Mouse (Mus musculus): Measurements from ENCODE around the gene H6pd. TPM values are rescaled to one million over a fixed set of nuclear protein-coding genes. Genes with fewer than 3 reads are reported as not detected.

The H6pd gene
- polyA plus RNA-seq, 1 experiment = 0.70 TPM

DNA sequence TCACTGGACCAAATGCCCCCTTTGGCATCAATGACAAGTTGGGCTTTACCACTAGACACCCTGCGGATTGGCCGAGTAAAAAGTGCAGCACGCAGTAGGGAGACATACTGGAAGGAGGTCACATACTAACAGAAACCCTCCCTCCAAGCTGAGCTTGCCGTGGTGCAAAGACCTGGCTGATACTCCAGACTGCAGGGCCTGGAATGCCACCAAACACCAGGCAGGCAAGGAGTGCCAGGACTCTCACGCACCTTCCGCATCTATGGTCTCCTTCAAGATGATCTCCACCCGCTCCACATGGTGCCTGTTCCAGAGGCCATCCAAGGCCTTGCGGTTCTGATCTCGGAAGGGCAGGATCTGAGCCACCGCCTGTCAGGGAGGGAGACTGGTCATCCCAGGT lies 14.6 kb downstream of the H6pd start:
- no peak for TF ChIP-seq GATA1 (IDR thresholded peaks at IDR 0.05; ENCODE audit: low read length)

DNA sequence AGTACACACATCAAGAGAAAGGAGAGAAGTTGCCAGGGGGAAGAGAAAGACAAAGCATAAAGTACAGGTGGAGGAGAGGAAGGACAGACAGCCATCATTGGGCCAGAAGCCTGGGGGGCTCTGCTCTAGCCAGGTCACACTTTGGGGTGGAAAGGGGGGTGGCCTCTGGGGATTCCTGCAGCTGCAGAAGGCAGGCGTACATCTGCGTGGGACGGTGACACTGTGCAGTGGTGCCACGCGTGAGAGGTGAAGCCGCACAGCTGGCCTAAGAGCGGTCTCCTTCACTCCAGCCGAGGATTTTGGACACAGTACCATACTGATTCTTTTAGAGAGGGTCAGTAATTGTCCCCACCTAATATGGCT lies 16.2 kb downstream of the H6pd start:
- no peak for TF ChIP-seq GATA1 (IDR thresholded peaks at IDR 0.05; ENCODE audit: low read length)

DNA sequence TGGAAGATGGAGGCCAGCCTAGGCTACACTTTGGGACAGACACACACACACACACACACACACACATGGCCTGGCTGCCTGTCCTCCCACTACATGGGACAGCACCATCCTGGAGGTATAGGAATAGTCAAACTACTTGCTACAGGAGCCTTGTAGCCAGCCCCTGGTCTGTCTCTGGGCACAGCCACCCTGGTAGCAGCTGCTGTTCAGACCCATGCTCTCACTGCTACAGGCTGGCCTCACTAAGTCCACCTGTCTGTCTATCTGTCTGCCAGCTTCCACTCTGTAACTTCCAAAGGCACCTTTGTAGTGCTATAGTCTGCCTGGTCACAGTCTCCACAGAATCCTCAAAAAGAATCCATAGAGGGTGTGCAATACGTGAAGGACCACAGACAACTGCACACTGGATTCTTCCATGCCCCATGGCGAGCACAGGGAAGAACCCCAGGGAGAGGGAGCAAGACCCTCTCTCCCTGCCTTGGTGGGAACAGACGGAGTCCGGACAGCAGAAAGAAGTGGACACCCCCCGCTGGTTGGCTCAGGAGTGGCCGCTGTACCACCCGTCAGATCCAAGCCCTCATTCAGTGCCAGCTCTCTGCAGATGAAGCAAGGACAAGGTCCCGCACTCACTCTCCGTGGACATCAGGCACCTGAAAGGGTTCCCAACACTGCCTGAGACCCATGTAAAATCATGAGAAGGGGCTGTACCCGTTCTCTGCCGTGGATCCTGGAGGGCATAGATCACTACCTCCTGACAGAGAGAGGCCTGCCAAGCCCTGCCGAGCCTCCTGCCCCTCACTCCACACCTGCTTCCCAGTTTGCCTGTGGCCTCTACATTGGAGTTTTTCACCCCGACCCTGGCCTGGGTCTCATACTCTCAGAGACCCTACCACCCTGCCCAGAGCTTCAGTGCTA lies 16.8 kb downstream of the H6pd start:
- TF ChIP-seq GATA1 (IDR thresholded peaks at IDR 0.05; ENCODE audit: low read length) = no peak

DNA sequence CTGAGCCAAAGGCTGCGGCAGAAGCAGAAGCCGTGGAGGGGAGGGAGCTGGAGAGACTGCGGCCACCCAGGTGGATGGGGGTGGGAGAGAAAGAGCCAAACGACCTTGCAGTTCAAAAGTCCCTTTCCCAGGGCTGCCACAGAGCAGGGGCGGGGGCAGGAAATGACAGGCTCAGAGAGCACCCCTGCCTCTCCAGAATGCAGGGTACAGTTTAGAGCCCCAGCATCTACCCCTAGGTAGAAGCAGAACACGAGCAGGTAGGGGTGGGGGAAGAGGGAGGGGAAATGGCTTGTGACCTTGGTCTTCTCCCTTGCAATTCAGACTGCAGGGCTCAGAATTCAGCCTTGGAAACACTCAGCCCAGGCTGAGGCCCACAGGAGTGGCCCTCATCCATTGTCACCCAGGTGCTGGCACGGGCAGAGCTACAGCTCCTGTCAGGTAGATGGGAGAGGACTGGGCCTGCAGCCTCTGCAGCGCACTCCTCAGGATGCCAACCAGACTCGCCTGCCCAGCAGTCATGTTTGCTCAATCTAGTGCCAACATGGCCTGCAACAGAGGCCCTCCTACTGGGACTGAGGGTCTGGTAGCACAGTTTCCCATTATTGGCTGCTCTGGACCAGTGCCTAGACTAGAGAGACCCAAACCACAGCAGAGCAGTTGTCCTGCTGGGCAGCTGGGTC lies 17.7 kb downstream of the H6pd start:
- TF ChIP-seq GATA1 (IDR thresholded peaks at IDR 0.05; ENCODE audit: low read length) = no peak

DNA sequence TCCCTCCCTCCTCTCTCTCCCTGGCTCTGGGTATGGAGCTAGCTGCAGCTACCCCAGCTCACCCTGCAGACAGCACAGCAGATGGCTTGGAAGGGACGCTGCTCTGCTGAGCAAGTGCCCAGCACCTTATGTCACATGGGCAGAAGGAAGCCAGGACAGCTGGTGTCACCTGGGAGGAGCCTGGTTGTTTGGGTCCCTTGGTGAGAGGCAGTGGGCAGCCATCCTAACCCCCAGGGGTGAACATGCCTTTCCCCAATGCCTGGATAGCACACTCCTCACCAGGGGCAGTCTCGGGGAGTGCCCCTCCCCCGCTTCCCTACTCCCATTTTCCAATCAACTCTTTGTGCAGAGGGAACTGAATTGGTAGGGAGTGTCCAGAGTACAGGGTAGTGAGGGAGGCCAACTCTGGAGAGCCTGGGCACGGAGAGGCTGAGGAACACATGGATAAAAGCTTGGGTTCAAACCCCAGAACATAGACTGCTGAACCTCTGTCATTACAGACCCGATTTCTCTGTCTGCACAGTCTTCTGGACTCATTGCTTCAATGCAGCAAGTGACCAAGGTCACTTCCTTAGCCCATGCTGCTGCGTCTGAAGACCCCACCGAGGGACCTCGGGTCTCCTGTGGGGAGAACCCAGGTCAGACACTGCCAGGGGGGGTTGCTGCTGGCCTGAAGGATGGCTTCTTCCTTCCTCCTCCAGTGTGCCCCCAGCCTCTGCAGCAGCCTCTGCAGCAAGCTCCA lies 18.4 kb downstream of the H6pd start:
- no peak for TF ChIP-seq GATA1 (IDR thresholded peaks at IDR 0.05; ENCODE audit: low read length)

DNA sequence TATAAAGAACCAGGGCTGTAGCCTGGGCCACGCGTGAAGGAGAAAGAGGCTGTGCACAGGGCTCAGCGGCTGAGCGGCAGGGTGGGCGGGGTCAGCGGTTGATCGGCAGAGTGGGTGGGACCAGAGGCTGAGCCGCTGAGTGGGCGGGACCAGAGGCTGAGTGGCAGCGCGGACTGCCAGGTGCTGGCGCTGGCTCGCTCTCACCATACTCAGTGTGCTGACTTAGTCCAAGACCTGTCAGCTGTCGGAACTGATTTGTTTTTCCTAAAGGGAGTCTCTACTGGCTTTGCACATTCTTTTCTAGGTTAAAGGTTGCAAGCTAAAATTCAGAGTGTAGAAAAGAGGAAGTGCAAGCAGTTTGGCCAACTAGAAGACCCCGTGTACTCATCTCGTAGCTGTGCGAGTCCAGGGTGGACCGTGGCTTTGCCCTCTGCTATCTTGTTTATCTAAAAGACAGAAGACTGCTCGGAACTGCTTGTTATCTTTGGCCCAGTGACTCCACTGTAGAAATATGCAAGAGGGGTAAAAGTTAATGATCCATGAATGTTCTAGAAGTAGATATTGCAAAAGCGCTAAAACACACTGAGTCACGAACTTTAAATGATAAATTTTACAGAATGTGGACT lies 19.8 kb downstream of the H6pd start:
- no peak for TF ChIP-seq GATA1 (IDR thresholded peaks at IDR 0.05; ENCODE audit: low read length)

DNA sequence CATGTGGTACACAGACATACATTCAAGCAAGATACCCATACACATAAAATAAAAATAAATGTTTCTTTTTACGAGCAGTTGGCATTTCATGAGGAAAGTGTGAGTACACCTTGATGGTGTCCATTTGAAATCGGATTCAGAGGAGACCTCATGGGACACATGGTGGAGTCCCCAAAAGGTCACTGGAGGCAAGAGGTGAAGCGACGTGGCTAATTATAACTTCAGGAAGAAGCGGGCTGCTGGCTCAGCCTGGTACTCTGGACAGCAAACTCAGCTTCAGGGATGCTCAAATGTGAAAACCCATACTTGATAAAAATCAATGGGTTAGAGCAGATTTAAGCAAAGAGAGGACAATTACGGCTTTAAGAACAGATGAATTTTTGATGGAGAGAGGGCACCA lies 20.5 kb downstream of the H6pd start:
- no peak for TF ChIP-seq GATA1 (IDR thresholded peaks at IDR 0.05; ENCODE audit: low read length)

DNA sequence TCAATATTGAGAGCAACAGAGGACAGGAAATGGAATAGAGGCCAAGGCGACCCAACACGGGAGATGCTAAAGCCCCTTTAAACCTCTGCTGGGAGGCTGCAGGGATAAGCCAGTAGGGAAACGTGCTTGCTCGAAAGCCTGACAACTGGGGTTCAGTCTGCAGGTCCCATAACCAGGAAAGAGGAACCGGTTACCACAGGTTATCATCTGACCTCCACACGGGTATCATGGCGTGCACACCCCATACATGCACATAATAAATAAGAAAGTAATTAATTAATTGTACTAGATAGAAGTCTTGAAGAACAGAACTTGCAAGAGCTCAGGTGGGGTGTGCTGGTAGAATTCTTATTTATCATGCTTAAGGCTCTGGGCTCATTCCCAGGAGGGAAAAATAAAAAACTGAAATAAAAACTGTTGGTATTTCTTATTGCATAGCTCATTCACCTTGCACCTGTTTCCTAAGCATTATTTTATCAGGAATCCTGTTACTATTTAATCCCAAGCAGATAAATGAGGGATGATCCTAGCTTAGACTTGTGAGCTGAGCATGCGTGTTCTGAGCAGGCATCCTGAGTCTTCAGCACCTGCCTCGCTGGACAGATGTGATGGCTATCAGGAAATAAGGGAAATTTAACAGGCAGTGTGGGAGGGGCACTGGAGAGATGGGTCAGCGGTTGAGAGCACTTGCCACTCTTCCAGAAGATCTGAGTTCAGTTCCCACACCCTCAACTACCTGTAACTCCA lies 22.0 kb downstream of the H6pd start:
- no peak for TF ChIP-seq GATA1 (IDR thresholded peaks at IDR 0.05; ENCODE audit: low read length)

DNA sequence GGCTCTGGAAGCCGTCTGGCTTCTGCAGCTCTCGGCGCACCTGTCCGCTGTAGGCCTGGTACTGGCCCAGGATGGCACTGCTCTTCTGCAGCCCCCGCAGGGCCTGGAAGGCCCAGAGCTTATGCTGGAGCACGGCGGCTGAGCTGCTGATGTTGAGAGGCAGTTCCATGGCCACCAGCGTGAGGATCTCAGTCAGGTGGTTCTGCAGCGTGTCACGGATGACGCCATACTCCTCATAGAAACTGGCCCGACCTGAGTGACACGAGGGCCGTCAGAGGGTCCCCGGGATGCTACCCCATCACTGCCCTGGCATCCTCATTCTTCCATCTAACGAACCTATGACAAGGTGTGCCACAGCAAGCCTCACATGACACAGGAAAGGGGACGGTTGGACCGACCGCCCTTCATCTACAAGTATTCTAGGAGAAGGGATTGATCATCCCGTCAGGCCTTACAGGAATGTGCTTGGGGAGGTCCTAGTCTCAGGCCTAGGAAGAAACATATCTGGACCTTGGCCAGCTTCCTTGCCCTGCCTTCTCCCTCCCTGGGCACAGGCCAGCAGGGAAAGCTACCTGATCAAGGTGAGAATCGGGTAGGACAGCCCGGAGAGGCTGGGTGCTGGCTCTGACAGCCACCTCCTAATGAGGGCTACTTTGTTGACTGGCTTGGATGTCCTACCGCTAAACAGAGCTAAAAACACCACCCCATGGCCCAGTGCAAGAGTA lies 24.7 kb downstream of the H6pd start:
- TF ChIP-seq GATA1 (IDR thresholded peaks at IDR 0.05; ENCODE audit: low read length) = no peak

DNA sequence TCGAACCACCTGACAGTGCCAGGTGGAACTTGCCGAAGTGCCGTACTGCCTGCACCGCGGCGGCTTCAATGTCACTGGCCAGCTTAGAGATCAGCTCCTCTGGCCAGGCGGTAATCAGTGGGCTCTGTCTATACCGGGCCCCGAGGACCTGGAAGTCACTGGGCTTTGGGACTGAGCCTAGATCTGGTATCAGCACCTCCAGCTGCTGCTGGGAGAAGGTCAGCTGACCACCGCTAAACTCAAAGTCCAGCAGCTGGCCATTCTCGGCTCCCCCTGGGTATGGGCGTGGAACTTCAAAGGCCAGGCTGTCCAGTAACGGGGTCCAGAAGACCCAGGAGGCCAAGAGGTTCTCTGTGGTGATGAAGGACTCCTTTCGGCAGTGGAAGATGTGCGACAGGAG lies 26.7 kb downstream of the H6pd start:
- TF ChIP-seq GATA1 (IDR thresholded peaks at IDR 0.05; ENCODE audit: low read length) = no peak

DNA sequence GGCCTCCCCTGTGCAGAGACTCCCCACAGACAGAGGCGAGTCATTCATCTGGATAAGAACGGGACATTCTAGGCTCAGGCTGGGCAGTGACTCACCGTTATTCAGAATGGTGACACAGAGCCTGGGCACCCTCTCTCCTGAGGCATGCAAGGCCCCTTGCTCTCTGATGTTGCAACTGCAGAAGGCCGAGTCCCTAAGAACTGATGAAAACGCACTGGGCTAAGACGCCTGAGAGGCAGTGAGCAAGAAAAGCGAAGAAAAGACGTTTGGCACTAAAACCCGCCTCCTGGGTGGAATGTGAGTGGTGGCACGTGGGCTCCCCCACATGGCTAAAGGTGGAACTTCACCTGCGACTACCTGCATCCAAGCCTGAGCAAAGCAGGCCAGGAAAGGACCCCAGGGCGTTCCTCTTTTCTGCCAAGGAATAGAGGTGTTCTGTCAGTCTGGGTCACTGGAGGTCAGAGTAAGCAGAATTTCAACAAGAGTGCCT lies 29.0 kb downstream of the H6pd start:
- no peak for TF ChIP-seq GATA1 (IDR thresholded peaks at IDR 0.05; ENCODE audit: low read length)

DNA sequence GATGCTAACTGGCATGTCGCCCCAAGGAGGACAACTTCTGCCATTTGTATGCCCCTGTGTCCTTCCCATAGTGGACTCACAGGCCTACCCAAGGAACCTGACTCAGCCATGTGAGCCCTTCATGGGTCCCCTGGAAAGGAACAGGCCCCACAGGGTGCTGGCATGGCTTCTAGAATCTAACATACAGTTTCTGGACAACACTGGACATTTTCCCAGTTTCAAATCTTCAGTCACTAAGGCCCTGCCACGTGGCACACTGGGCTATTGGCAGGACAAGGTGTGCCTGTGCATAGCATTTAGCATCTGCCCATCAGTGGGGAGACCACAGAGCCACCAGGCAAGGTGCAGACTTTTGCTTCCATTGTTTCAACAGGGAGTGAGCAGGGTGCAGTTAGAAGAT lies 30.0 kb downstream of the H6pd start:
- TF ChIP-seq GATA1 (IDR thresholded peaks at IDR 0.05; ENCODE audit: low read length) = no peak

DNA sequence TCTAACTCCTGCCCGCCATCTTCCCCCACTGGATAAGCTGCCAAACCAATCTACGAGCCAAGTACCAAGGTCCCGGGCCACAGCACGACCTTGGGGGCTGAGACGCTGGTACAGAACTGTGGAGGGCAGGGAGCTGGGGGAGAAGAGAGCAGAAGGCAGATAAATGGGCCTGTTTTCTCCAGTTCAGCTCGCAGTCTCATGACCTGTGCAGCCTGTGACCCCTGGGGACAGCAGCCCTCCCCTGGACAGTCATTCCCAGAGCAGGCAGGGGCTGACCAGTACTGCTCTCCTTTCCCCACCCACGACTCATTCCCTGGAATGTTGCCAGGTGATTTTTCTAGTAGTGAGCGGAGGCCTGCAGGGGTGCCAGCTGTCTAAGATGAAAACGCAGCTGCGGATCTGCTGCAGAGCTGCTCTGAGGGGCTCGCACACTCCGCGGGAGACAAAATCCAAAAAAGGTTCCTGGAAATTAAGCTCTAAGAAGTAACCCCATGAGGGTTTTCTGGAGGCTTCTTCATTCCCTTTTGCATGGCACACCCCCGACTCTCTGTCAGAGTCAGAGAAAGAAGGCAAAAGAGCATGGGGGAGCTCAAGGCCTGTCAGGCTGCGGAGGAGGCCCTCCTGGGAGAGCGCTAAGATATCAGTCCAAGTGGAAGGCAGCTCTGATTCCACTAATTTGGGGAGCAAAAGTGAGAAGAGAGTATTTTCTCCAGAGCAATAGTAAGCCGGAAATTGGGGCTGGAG lies 30.9 kb downstream of the H6pd start:
- TF ChIP-seq GATA1 (IDR thresholded peaks at IDR 0.05; ENCODE audit: low read length) = no peak

DNA sequence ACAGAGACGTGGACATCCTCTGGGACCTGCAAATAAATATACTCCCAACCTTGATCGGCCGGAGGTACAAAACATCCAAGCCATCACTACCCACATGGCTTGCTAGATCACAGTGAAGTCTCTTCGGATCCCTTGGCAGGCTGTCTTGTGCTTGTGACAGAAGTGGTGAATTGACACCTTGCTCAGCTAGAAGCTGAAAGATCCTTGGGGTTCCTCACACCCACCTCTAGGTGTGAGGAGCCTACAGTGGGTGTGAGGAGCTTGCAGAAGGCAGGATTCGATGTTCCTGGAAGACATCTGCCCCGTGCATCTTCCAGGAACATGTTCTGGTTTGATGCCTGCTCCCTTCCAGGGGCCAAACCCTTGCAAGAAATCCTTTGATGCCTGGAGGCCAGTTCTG lies 31.6 kb downstream of the H6pd start:
- no peak for TF ChIP-seq GATA1 (IDR thresholded peaks at IDR 0.05; ENCODE audit: low read length)

All from G1E-ER4 (cell line).